ENCODE assay signal across 10 mouse cellular contexts in the genomic region with DNA sequence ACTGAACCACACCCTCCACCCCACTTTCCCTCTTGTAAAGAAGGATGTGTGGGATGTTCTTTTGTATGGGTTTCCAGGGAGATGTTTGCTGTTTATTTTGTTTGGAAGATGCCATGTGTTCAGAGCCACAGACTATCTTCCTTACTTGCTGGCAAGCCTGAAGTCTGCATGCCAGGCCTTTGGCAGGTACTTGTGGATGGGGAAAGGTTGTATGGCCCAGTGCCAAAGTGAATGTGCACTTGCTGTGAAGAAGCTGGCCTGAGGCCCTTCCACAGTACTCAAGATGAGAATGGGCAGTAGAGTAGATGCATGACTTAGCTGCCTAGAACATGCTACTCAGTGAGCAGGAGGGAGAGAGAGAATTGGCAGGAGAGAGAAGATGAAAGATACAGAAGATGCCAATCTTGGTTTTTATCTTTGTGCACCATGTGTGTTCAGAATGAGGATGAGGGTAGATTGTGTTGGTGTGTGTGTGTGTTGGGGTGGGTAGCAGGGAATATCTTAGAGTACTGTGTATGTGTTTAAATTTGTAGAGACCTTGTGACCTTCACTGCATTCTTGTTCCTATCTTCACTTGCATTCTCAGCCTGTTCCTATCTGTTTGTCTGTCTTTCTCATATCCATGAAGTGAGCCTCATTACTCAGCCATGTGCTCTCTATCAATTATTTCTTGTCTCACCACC. TPM values are rescaled to one million over a fixed set of nuclear protein-coding genes. Genes with fewer than 3 reads are reported as not detected.
DNase-seq lines count a peak whose midpoint lies in the region; ATAC-seq and TF ChIP-seq lines count a peak whose summit lies in the region.
"Had no signal": no experiment of that assay in that cellular context is flagged by ENCODE, and none has a peak within 500 bp of the region (broad histone marks: within the 10 kb centered on the region; RNA-seq: fewer than 3 reads in every experiment).

No protein-coding gene starts in this region.

- TF ChIP-seq POLR2A in brain, embryonic 14.5 days (IDR thresholded peaks at IDR 0.05; ENCODE audit: borderline replicate concordance, extremely low read depth, insufficient read depth, insufficient read length, poor library complexity, severe bottlenecking): no peak

- intact Hi-C loops in heart, postnatal 10 days (cut with DNase I): no loop called here

- H3K4me3 ChIP-seq in kidney, embryonic 16.5 days (ENCODE audit: low read length): no peak overlapping the region
- H3K4me3 ChIP-seq in forebrain, embryonic 10.5 days: no peak overlapping the region

- H3K9me3 ChIP-seq in kidney, embryonic 16.5 days (ENCODE audit: low read length): peaks cover 8% of the 10 kb centered on the region
- H3K9me3 ChIP-seq in forebrain, embryonic 10.5 days: peaks cover 8% of the 10 kb centered on the region

- no peak overlapping the region for H3K9ac ChIP-seq in kidney, embryonic 16.5 days (replicated peaks; ENCODE audit: low read length)
- H3K9ac ChIP-seq: forebrain, postnatal 0 days had no signal

- H3K27me3 ChIP-seq in kidney, embryonic 16.5 days (ENCODE audit: insufficient read depth, low read length): no peaks in the 10 kb centered on the region
- H3K27me3 ChIP-seq in forebrain, embryonic 10.5 days (ENCODE audit: poor library complexity, severe bottlenecking): no peaks in the 10 kb centered on the region

- no peaks in the 10 kb centered on the region for H3K4me1 ChIP-seq in kidney, embryonic 16.5 days (ENCODE audit: insufficient read depth, low read length)
- no peaks in the 10 kb centered on the region for H3K4me1 ChIP-seq in forebrain, embryonic 10.5 days

- ATAC-seq in kidney, embryonic 16.5 days (ENCODE audit: low FRiP score, low TSS enrichment): no peak
- ATAC-seq: forebrain, postnatal 0 days had no signal

- TF ChIP-seq CTCF in brain, embryonic 14.5 days (IDR thresholded peaks at IDR 0.05; ENCODE audit: borderline replicate concordance, extremely low read depth, insufficient read depth, insufficient read length): no peak

- peak; percentile 75 for DNase-seq in kidney, adult 11 months
- DNase-seq in brain, embryonic 14.5 days (ENCODE audit: low read depth): peak; percentile 26
- peak; percentile 47 to 58 for DNase-seq in heart, postnatal 10 days
- DNase-seq in lung, postnatal 10 days: peak; percentile 33
- no peak for DNase-seq in forebrain, embryonic 10.5 days (ENCODE audit: extremely low spot score, low spot score)
- DNase-seq in neural tube, embryonic 10.5 days (ENCODE audit: extremely low spot score, low spot score): no peak
- no peak for DNase-seq in frontal cortex, postnatal 36 days (ENCODE audit: low spot score in 2 of 2)
- DNase-seq: forebrain, postnatal 0 days had no signal

- no peak overlapping the region for H3K27ac ChIP-seq in kidney, embryonic 16.5 days (ENCODE audit: low read length)
- no peak overlapping the region for H3K27ac ChIP-seq in forebrain, embryonic 10.5 days
- H3K27ac ChIP-seq: kidney, postnatal 0 days had no signal

- no peak overlapping the region for H3K4me2 ChIP-seq in kidney, embryonic 16.5 days (replicated peaks; ENCODE audit: low read depth, low read length)

- no peaks in the 10 kb centered on the region; the same call in 1 of the 2 replicates for H3K36me3 ChIP-seq in kidney, embryonic 16.5 days (ENCODE audit: insufficient read depth, low read length)
- H3K36me3 ChIP-seq in forebrain, embryonic 10.5 days (replicated peaks): peaks cover 28% of the 10 kb centered on the region

RNA-seq across cellular contexts. Expression of a gene that starts 48.5 kb away (rescaled TPM):
- 79.6 and 80.0 TPM in 2 replicates for polyA plus RNA-seq in kidney, embryonic 16.5 days (2015; fragmentation: Nextera tagmentation; extraction: Ambion mirVana)
- 47.0 and 51.8 TPM in 2 replicates for polyA plus RNA-seq in brain, embryonic 14.5 days (2012; rRNA removed)
- 10 to 100 TPM; 54.4 to 60.4 TPM for total RNA-seq in heart, postnatal 10 days (2021)
- 71.4 and 76.7 TPM in 2 replicates for polyA plus RNA-seq in forebrain, embryonic 10.5 days (2016; fragmentation: Nextera tagmentation; extraction: Ambion mirVana)

Comparison
In these comparisons a context has a peak if more than half of its experiments do, and no peak if none do; other contexts are left out.
1. DNase-seq: peak in kidney, adult 11 months (single experiment), brain, embryonic 14.5 days (single experiment), heart, postnatal 10 days (2 of 2) and lung, postnatal 10 days (single experiment); none in forebrain, embryonic 10.5 days (single experiment), neural tube, embryonic 10.5 days (single experiment) and frontal cortex, postnatal 36 days (0 of 2).